Mouse (Mus musculus): Measurements from ENCODE around the gene Wee2. TPM values are rescaled to one million over a fixed set of nuclear protein-coding genes. Genes with fewer than 3 reads are reported as not detected.

Gene Wee2
- polyA plus RNA-seq, 1 experiment from 2014 or later: 0.51 TPM

- 33% methylated on average over 3 of the region's 3 CpGs for WGBS
- no peaks in the 10 kb centered on the region for H3K9me3 ChIP-seq (ENCODE audit: control insufficient read depth, low read length)
- H3K27me3 ChIP-seq (replicated peaks; ENCODE audit: control insufficient read depth, insufficient read depth, low read length): peaks cover 25% of the 10 kb centered on the region
- no peak overlapping the region for H3K27ac ChIP-seq (replicated peaks; ENCODE audit: low read depth, low read length)
- DNase-seq (ENCODE audit: low spot score) (no peak), ATAC-seq (ENCODE audit: low read depth) (no peak)
- H3K36me3 ChIP-seq (ENCODE audit: control insufficient read depth, insufficient read depth, low read length): no peaks in the 10 kb centered on the region
- no peak overlapping the region for H3K4me2 ChIP-seq (ENCODE audit: low read depth, low read length)
- H3K4me3 ChIP-seq (ENCODE audit: low read depth, low read length): no peak overlapping the region
- no peak overlapping the region for H3K9ac ChIP-seq (ENCODE audit: low read depth, low read length)
- no peaks in the 10 kb centered on the region for H3K4me1 ChIP-seq (ENCODE audit: control insufficient read depth, insufficient read depth, low read length)
Measured at GRCm38 (mm10) chr6:40441755-40442154, 2.9 kb downstream of the Wee2 start.

GRCm38 (mm10) chr6:40443281-40443928 is 4.5 kb downstream of the Wee2 start:
- DNase-seq (ENCODE audit: low spot score): no peak
- no peaks in the 10 kb centered on the region for H3K4me1 ChIP-seq (ENCODE audit: control insufficient read depth, insufficient read depth, low read length)
- H3K9me3 ChIP-seq (ENCODE audit: control insufficient read depth, low read length): no peaks in the 10 kb centered on the region
- H3K27ac ChIP-seq (replicated peaks; ENCODE audit: low read depth, low read length): no peak overlapping the region
- WGBS: 31% methylated on average over 10 of the region's 10 CpGs
- no peak overlapping the region for H3K4me2 ChIP-seq (ENCODE audit: low read depth, low read length)
- H3K36me3 ChIP-seq (ENCODE audit: control insufficient read depth, insufficient read depth, low read length): no peaks in the 10 kb centered on the region
- peaks cover 18% of the 10 kb centered on the region for H3K27me3 ChIP-seq (replicated peaks; ENCODE audit: control insufficient read depth, insufficient read depth, low read length)
- no peak overlapping the region for H3K9ac ChIP-seq (ENCODE audit: low read depth, low read length)
- no peak overlapping the region for H3K4me3 ChIP-seq (ENCODE audit: low read depth, low read length)
- ATAC-seq (ENCODE audit: low read depth): no peak

GRCm38 (mm10) chr6:40448626-40449025 is 9.7 kb downstream of the Wee2 start:
- H3K36me3 ChIP-seq (ENCODE audit: control insufficient read depth, insufficient read depth, low read length): no peaks in the 10 kb centered on the region
- ATAC-seq (ENCODE audit: low read depth) (no peak), DNase-seq (ENCODE audit: low spot score) (no peak)
- no peak overlapping the region for H3K9ac ChIP-seq (ENCODE audit: low read depth, low read length)
- H3K4me3 ChIP-seq (ENCODE audit: low read depth, low read length): no peak overlapping the region
- no peaks in the 10 kb centered on the region for H3K4me1 ChIP-seq (ENCODE audit: control insufficient read depth, insufficient read depth, low read length)
- H3K4me2 ChIP-seq (ENCODE audit: low read depth, low read length): no peak overlapping the region
- H3K9me3 ChIP-seq (ENCODE audit: control insufficient read depth, low read length): no peaks in the 10 kb centered on the region
- no peaks in the 10 kb centered on the region for H3K27me3 ChIP-seq (replicated peaks; ENCODE audit: control insufficient read depth, insufficient read depth, low read length)
- no peak overlapping the region for H3K27ac ChIP-seq (replicated peaks; ENCODE audit: low read depth, low read length)

- H3K36me3 ChIP-seq (ENCODE audit: control insufficient read depth, insufficient read depth, low read length): no peaks in the 10 kb centered on the region
- ATAC-seq (ENCODE audit: low read depth): no peak
- H3K4me3 ChIP-seq (ENCODE audit: low read depth, low read length): no peak overlapping the region
- no peak overlapping the region for H3K27ac ChIP-seq (replicated peaks; ENCODE audit: low read depth, low read length)
- H3K9ac ChIP-seq (ENCODE audit: low read depth, low read length): no peak overlapping the region
- 22% methylated on average over 7 of the region's 7 CpGs for WGBS
- H3K9me3 ChIP-seq (ENCODE audit: control insufficient read depth, low read length): no peaks in the 10 kb centered on the region
- no peaks in the 10 kb centered on the region for H3K4me1 ChIP-seq (ENCODE audit: control insufficient read depth, insufficient read depth, low read length)
- no peaks in the 10 kb centered on the region for H3K27me3 ChIP-seq (replicated peaks; ENCODE audit: control insufficient read depth, insufficient read depth, low read length)
- DNase-seq (ENCODE audit: low spot score): peak; percentile 15
- H3K4me2 ChIP-seq (ENCODE audit: low read depth, low read length): no peak overlapping the region
Measured at GRCm38 (mm10) chr6:40454436-40455041, 15.7 kb downstream of the Wee2 start.

GRCm38 (mm10) chr6:40465710-40466109 is 26.8 kb downstream of the Wee2 start:
- ATAC-seq (ENCODE audit: low read depth) (no peak), DNase-seq (ENCODE audit: low spot score) (no peak)
- whole genome bisulfite sequencing: 51% methylated on average over 6 of the region's 6 CpGs
- no peaks in the 10 kb centered on the region for H3K36me3 ChIP-seq (ENCODE audit: control insufficient read depth, insufficient read depth, low read length)
- H3K27me3 ChIP-seq (replicated peaks; ENCODE audit: control insufficient read depth, insufficient read depth, low read length): no peaks in the 10 kb centered on the region
- no peak overlapping the region for H3K4me2 ChIP-seq (ENCODE audit: low read depth, low read length)
- H3K4me3 ChIP-seq (ENCODE audit: low read depth, low read length): no peak overlapping the region
- no peak overlapping the region for H3K27ac ChIP-seq (replicated peaks; ENCODE audit: low read depth, low read length)
- no peak overlapping the region for H3K9ac ChIP-seq (ENCODE audit: low read depth, low read length)
- no peaks in the 10 kb centered on the region for H3K9me3 ChIP-seq (ENCODE audit: control insufficient read depth, low read length)
- H3K4me1 ChIP-seq (ENCODE audit: control insufficient read depth, insufficient read depth, low read length): no peaks in the 10 kb centered on the region

GRCm38 (mm10) chr6:40470916-40471719 is 32.2 kb downstream of the Wee2 start, which contains the start of gene Ssbp1:
Ssbp1 (plus strand) TSS chr6:40471352.
- whole genome bisulfite sequencing: under 1% methylated on average over 47 of the region's 54 CpGs
- peak within 1 kb of the TSS; percentile 79 for H3K4me3 ChIP-seq (ENCODE audit: low read depth, low read length)
- peaks cover 28% of the 10 kb centered on the region for H3K36me3 ChIP-seq (ENCODE audit: control insufficient read depth, insufficient read depth, low read length)
- peaks cover 5% of the 10 kb centered on the region for H3K4me1 ChIP-seq (ENCODE audit: control insufficient read depth, insufficient read depth, low read length)
- peak within 1 kb of the TSS; percentile 93 for H3K9ac ChIP-seq (ENCODE audit: low read depth, low read length)
- no peaks in the 10 kb centered on the region for H3K27me3 ChIP-seq (replicated peaks; ENCODE audit: control insufficient read depth, insufficient read depth, low read length)
- H3K9me3 ChIP-seq (ENCODE audit: control insufficient read depth, low read length): no peaks in the 10 kb centered on the region
- ATAC-seq (ENCODE audit: low read depth) (peak; percentile 98), DNase-seq (ENCODE audit: low spot score) (peak; percentile 97)
- H3K4me2 ChIP-seq (ENCODE audit: low read depth, low read length): peak within 1 kb of the TSS; percentile 82
- peak within 1 kb of the TSS; percentile 97 for H3K27ac ChIP-seq (replicated peaks; ENCODE audit: low read depth, low read length)

- DNase-seq (ENCODE audit: low spot score) (no peak), ATAC-seq (ENCODE audit: low read depth) (0 out of 2 replicates have a peak, but pooled peaks have one; percentile 3)
- WGBS: 0% methylated on average over 7 of the region's 7 CpGs
Measured at GRCm38 (mm10) chr6:40471720-40472010, 32.8 kb downstream of the Wee2 start.

GRCm38 (mm10) chr6:40476132-40476531 is 37.2 kb downstream of the Wee2 start:
- Histone ChIP-seq H3K27me3 (replicated peaks; ENCODE audit: control insufficient read depth, insufficient read depth, low read length) (no peaks in the 10 kb centered on the region), H3K4me2 (ENCODE audit: low read depth, low read length) (no peak overlapping the region), H3K4me1 (ENCODE audit: control insufficient read depth, insufficient read depth, low read length) (peaks cover 5% of the 10 kb centered on the region), H3K9ac (ENCODE audit: low read depth, low read length) (no peak overlapping the region), H3K36me3 (ENCODE audit: control insufficient read depth, insufficient read depth, low read length) (peaks cover 56% of the 10 kb centered on the region), H3K9me3 (ENCODE audit: control insufficient read depth, low read length) (no peaks in the 10 kb centered on the region), H3K4me3 (ENCODE audit: low read depth, low read length) (no peak overlapping the region), H3K27ac (replicated peaks; ENCODE audit: low read depth, low read length) (no peak overlapping the region)
- 84% methylated on average over 4 of the region's 4 CpGs for WGBS
- no peak for ATAC-seq (ENCODE audit: low read depth)
- no peak for DNase-seq (ENCODE audit: low spot score)

More at GRCm38 (mm10) chr6:40471720-40472010, 32.8 kb downstream of the Wee2 start:
- peak overlapping the region; percentile 68 for H3K4me2 ChIP-seq (ENCODE audit: low read depth, low read length)
- H3K9me3 ChIP-seq (ENCODE audit: control insufficient read depth, low read length): no peaks in the 10 kb centered on the region
- peak overlapping the region; percentile 97 for H3K27ac ChIP-seq (replicated peaks; ENCODE audit: low read depth, low read length)
- peak overlapping the region; percentile 93 for H3K9ac ChIP-seq (ENCODE audit: low read depth, low read length)
- H3K27me3 ChIP-seq (replicated peaks; ENCODE audit: control insufficient read depth, insufficient read depth, low read length): no peaks in the 10 kb centered on the region
- peak overlapping the region; percentile 79 for H3K4me3 ChIP-seq (ENCODE audit: low read depth, low read length)
- peaks cover 34% of the 10 kb centered on the region for H3K36me3 ChIP-seq (ENCODE audit: control insufficient read depth, insufficient read depth, low read length)
- peaks cover 5% of the 10 kb centered on the region for H3K4me1 ChIP-seq (ENCODE audit: control insufficient read depth, insufficient read depth, low read length)
